Mouse (Mus musculus): ENCODE results near the gene Sos2.

DNA sequence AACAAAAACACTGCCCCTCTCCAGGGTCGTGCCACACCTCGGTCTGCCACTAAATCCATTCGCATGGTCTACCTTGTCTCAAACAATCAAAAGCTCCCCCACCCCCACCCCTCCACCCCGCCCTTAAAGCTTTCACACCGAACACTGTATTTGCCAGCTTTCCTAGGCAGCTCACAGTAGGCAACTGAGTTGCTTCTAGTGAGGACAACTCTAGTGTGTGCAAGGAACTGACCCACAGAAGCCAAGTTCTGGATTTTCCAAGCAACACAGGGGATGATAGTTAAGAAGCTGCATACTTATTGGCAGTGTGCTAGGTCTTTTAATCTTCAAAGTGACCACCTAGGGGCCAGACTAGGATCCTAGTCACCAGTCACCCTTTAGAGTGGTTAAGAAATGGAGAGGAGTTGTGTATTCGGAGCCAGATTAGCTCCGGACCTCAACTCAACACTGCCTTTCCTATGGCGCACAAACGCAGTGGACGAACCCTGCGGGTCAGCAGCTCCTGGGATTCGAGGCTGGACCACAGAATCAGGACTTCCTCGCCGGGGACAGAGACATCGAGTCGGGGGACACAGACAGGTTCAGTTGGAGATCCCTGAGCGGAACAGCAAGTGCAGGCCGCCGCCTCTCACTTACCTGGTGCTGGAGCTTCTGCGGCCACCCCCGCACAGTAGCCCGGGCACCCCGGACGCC lies 42.5 kb upstream of the Sos2 start:
- TF ChIP-seq POLR2A (IDR thresholded peaks at IDR 0.05; ENCODE audit: insufficient read depth, low read depth, low read length): no peak
- TF ChIP-seq CTCF (IDR thresholded peaks at IDR 0.05): no peak
